Mouse (Mus musculus) ES-E14 (cell line): ENCODE data around the gene Gm39115.

Experiments used
- CHD2 ChIP-seq: IDR thresholded peaks from 2 replicates; pipeline ENCODE4 v1.6.1; 2014; ENCODE audit warnings: mild to moderate bottlenecking, low read depth, low read length, inconsistent platforms
- HCFC1 ChIP-seq: IDR thresholded peaks from 2 replicates; pipeline ENCODE4 v1.6.1; 2012; ENCODE audit warnings: low read length, inconsistent platforms, borderline replicate concordance; ENCODE audit not compliant: insufficient read depth
- ZC3H11A ChIP-seq: IDR thresholded peaks from 2 replicates; pipeline ENCODE4 v1.6.1; 2012; ENCODE audit warnings: low read depth, mild to moderate bottlenecking, inconsistent platforms, low read length, borderline replicate concordance

DNA sequence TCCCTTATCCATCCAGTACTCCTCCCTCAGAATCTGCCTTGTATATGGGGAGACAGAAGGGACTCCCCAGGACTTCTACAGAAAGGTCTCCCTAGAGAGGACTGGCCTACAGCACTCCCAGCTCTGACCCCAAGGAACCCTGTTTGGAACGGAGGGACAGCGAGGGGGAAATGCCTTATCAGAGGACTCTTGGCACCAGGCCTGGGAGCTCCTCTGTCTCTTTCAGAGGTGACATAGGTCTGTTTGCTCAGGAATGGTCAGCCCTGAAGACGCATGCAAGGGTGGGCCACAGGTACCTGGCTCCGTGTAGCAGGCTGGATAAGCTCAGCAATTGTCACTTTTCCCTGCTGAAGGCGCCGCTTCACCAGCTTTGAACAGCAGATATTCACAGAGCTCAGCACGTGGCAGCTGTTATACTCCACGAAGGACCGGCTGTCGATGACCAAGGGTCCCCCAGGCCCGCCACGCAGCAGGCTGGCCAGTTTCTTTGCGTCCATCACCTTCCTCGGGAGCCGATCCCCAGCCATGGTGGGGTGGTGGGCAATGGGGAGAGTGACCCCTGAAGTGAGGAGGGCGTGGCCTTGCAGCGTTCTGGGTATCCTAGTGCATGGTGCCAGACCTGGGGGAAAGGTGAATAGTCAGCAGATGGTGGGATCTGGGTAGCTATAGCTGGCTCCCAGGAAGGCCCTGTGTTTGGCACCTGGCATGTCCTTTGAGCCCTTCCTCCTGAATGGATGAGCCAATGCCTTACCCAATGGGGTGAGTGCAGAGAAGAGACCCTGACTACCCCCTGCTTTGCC, 46.0 kb downstream of the Gm39115 start:
- TF ChIP-seq ZC3H11A = no peak
- no peak for TF ChIP-seq CHD2
- TF ChIP-seq HCFC1 = no peak
